Mouse (Mus musculus) lung, postnatal 0 days (tissue): ENCODE measurements at regions not wholly inside any gene's neighbourhood (a gene's known extent, or its start where the extent isn't known, plus 50 kb on each side); places are given as distances from the start of the nearest gene placed in this dataset.

Experiments used
- CTCF ChIP-seq: IDR thresholded peaks from 2 replicates; pipeline ENCODE4 v1.5.1; 2016; ENCODE audit warnings: antibody characterized with exemption, mild to moderate bottlenecking
- EP300 ChIP-seq: IDR thresholded peaks from 2 replicates; pipeline ENCODE4 v1.6.1; 2016; ENCODE audit warnings: antibody characterized with exemption, mild to moderate bottlenecking, control low read depth

- TF ChIP-seq CTCF, result no peak
- TF ChIP-seq EP300, result no peak
Observed at GRCm38 (mm10) chr7:64012268-64012601, 73.5 kb upstream of the Klf13 start.
